Mouse (Mus musculus) brain, embryonic 18.5 days (tissue): ENCODE measurements around the gene Tmem267.
"Not testable (repeated sequence)": the region's sequence is repeated elsewhere in the genome, so short reads cannot be mapped to it uniquely, and the experiment has no call there.

Source experiments
- DNase-seq: peaks from one replicate; pipeline ENCODE4 v3.0.0-alpha.2; 2012; ENCODE audit warnings: low read depth, low spot score

Gene Tmem267

GRCm38 (mm10) chr13:119487880-119488580, at the start of gene Tmem267, which contains the start of gene 3110070M22Rik:
Tmem267 (plus strand) TSS chr13:119488039.
3110070M22Rik (minus strand) TSS chr13:119488383.
- no peak for DNase-seq

- DNase-seq: no peak
Observed at GRCm38 (mm10) chr13:119442244-119442643, 45.6 kb upstream of the Tmem267 start.

DNA sequence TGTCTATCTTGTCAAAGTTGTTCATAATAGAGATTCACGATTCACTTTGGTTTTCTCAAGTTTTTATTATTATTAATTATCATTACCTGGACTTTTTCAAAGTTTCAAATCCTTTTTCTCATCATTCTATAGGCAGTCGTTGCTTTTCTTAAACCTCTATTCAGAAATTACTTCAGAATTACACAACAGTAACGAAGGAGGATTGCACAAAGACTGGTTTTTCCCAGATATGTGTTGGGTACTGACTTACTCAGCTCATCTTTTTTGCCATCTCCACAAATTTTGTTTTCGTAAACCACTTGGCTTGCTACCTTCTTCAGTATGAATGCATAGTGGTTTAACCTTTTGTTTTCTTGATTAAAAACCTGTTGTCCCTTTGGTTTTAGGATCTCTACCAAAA, 34.3 kb upstream of the Tmem267 start:
- no peak for DNase-seq

DNA sequence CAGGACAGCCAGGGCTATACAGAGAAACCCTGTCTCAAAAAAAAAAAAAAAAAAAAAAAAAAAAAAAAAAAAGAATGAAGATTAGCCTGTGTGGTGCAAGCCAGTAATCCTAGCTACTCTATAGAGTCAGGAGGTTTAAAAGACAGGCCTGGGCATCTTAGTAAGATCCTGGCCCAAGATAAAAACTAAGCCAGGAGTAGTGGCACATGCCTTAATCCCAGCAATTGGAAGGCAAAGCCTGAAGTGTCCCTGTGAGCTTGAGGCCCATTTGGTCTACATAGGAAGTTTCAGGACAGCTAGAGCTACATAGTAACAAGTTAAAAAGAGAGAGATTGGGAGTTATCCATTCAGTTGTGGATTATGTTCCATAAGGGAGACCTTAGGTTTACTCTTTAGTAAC, 32.8 kb upstream of the Tmem267 start:
- no peak for DNase-seq

DNA sequence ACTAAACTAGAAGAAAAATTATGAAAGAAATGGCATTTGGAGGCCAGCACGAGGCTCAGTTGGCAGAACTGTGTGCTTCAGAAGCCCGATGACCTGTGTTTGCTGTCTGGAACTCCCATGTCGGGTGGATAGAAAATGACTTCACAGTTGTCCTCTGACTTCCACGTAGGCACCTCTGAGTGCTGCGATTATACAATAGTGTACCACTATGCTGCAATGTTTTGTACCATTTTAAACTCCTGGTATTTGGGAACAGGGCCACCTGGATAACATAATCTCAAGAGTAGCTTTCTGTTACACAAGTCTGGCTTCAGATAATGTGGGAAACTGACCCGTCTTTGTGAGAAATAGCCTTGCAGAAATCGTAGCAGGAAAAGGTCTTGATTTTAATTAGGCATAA, 31.5 kb upstream of the Tmem267 start:
- DNase-seq: no peak

DNA sequence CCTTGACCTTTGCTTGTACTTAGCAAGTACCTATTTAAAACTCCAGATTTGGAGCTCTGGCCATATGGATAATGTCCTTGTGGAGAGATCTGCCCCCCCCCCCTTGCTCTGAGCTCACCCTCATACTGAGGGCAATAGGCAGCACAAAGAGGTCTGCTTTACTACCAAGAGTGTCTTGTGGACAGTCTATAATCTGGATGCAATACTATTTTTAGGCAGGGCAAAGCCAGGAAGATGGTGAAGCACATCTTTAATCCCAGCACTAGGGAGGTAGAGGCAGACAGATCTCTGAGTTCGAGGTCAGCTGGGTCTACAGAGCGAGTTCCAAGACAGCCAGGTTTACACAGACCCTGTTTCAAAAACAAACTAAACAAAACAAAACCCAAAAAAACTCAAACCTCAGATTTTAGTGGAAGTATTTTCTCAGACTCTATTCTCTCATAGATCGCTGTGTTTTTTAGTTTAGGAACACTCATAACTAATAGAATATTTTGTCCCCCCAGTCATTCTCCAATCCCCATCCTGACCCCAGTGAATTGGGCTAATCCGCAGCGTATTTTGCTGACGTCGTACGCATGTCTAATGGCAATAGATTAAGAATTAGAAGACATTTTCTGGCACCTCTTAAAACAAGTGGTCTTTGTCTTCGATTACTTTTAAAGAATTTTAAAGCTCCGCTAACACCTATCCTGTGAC, 25.8 kb upstream of the Tmem267 start:
- DNase-seq: no peak

GRCm38 (mm10) chr13:119462596-119463560, 25.0 kb upstream of the Tmem267 start, which contains the start of gene 4833420G17Rik:
4833420G17Rik (plus strand) TSS chr13:119462768.
- DNase-seq: peak; percentile 82

GRCm38 (mm10) chr13:119476631-119477030, 11.2 kb upstream of the Tmem267 start:
- no peak for DNase-seq

GRCm38 (mm10) chr13:119477789-119478188, 10.1 kb upstream of the Tmem267 start:
- no peak for DNase-seq

GRCm38 (mm10) chr13:119487354-119487753, 485 bp upstream of the Tmem267 start:
- no peak for DNase-seq

DNA sequence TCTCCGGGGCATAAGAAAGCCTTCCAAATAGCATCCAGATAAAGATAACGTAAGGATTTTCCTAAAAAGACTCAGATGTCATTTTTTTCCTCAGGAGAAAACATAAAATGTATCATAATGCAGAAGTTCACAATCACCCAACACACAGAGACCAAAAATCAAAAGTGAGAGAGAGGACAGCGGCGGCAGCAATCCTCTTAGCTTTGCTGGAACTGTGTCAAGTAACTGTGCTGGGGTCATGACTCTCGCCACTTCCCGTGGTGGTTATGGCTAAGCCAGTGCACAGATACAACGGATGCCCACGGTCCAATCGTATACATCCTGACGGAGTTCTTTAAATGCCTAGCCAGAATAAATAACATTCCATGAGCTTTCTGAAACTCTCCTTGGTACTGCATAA, 4.2 kb downstream of the Tmem267 start:
- DNase-seq: not testable (repeated sequence)

- DNase-seq: not testable (repeated sequence)
Observed at GRCm38 (mm10) chr13:119494938-119495337, 7.1 kb downstream of the Tmem267 start.

DNA sequence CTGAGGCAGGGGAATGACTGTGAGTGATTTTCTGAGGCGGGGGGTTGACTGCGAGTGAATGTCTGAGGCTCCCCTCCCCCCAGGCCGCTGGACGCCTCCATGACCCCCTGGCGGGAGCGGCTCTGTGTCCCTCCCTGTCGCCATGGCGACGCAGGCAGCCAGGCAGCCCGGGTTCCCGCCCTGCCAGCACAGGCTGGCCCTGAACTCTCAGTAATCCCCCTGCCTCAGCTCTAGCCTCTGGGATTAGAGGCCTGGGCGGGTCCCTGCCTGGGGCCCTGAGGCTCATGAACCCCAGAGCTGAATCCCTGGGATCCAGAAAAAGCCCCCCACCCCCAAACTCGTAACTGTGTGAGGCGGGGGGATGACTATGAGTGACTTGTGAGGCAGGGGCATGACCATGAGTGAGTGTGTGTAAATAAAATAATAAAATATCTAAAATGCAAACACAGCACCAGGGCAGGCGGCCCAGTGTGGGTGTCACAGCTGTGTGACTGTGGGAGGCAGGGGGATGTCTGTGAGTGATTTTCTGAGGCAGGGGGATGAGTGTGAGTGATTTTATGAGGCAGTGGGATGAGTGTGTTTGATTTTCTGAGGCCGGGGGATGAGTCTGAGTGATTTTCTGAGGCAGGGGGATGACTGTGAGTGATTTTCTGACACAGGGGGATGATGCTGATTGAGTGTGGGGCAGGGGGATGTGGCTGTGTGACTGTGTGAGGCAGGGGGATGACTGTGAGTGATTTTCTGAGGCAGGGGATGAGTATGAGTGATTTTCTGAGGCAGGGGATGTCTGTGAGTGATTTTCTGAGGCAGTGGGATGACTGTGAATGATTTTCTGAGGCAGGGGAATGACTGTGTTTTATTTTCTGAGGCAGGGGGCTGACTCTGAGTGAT, 108.7 kb downstream of the Tmem267 start:
- DNase-seq: not testable (repeated sequence)

DNA sequence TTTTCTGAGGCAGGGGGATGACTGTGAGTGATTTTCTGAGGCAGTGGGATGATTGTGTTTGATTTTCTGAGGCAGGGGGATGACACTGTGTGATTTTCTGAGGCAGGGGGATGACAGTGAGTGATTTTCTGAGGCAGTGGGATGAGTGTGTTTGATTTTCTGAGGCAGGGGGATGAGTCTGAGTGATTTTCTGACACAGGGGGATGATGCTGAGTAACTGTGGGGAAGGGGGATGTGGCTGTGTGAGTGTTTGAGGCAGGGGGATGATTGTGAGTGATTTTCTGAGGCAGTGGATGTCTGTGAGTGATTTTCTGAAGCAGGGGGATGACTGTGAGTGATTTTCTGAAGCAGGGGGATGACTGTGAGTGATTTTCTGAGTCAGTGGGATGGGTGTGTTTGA, 110.6 kb downstream of the Tmem267 start:
- not testable (repeated sequence) for DNase-seq

DNA sequence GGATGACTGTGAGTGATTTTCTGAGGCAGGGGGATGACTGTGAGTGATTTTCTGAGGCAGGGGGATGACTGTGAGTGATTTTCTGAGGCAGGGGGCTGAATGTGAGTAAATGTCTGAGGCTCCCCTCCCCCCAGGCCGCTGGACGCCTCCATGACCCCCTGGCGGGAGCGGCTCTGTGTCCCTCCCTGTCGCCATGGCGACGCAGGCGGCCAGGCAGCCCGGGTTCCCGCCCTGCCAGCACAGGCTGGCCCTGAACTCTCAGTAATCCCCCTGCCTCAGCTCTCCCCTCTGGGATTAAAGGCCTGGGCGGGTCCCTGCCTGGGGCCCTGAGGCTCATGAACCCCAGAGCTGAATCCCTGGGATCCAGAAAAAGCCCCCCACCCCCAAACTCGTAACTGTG, 111.2 kb downstream of the Tmem267 start:
- DNase-seq: not testable (repeated sequence)

GRCm38 (mm10) chr13:119599498-119599897, 111.7 kb downstream of the Tmem267 start:
- not testable (repeated sequence) for DNase-seq

DNA sequence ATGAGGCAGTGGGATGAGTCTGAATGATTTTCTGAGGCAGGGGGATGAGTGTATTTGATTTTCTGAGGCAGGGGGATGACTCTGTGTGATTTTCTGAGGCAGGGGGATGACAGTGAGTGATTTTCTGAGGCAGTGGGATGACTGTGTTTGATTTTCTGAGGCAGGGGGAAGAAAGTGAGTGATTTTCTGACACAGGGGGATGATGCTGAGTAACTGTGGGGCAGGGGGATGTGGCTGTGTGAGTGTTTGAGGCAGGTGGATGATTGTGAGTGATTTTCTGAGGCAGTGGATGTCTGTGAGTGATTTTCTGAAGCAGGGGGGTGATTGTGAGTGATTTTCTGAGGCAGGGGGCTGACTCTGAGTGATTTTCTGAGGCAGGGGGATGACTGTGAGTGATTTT, 112.3 kb downstream of the Tmem267 start:
- DNase-seq: not testable (repeated sequence)

GRCm38 (mm10) chr13:119602688-119603331, 115.0 kb downstream of the Tmem267 start:
- not testable (repeated sequence) for DNase-seq

DNA sequence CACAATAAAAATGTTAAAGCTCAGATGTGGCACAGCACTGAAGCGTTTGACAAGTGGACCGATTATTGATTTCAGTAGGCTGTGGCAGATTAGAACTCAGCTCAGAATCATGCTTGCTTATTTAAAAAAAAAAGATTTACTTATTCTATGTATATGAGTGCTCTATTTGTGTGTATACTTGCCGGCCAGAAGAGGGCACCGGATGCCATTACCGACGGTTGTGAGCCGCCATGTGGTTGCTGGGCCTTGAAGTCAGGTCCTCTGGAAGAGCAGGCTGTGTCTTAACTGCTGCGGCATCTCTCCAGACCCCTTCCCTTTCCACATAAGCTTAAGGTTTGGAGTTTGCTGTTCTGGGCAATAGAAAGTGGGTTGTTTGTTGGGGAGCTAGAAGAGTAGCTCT, 116.1 kb downstream of the Tmem267 start:
- DNase-seq: not testable (repeated sequence)

GRCm38 (mm10) chr13:119604322-119604721, 116.5 kb downstream of the Tmem267 start:
- DNase-seq: not testable (repeated sequence)
